Mouse (Mus musculus): ENCODE measurements around the gene Rad51b. TPM values are rescaled to one million over a fixed set of nuclear protein-coding genes. Genes with fewer than 3 reads are reported as not detected.

Gene Rad51b
- polyA plus RNA-seq, 1 experiment from 2014 or later = 3.3 TPM

- no peaks in the 10 kb centered on the region for H3K9me3 ChIP-seq (replicated peaks)
- H3K27me3 ChIP-seq = no peaks in the 10 kb centered on the region
- H3K4me1 ChIP-seq (replicated peaks) = 0 out of 2 replicates have a peak, but pooled peaks cover 7% of the 10 kb centered on the region
- H3K4me2 ChIP-seq = no peak overlapping the region
- H3K9ac ChIP-seq = no peak overlapping the region
- H3K27ac ChIP-seq = no peak overlapping the region
- 61% methylated on average over 4 of the region's 4 CpGs for WGBS
- no peaks in the 10 kb centered on the region for H3K36me3 ChIP-seq
- ATAC-seq (replicated peaks; ENCODE audit: insufficient number of reproducible peaks, insufficient read depth, low FRiP score, low read depth) = no peak
- no peak overlapping the region for H3K4me3 ChIP-seq
Measured at GRCm38 (mm10) chr12:79592206-79592605, 295.1 kb downstream of the Rad51b start.

- no peak for ATAC-seq (replicated peaks; ENCODE audit: insufficient number of reproducible peaks, insufficient read depth, low FRiP score, low read depth)
- peaks cover 33% of the 10 kb centered on the region for H3K4me1 ChIP-seq (replicated peaks)
- no peak overlapping the region for H3K9ac ChIP-seq
- no peak overlapping the region for H3K4me2 ChIP-seq
- no peaks in the 10 kb centered on the region for H3K9me3 ChIP-seq (replicated peaks)
- H3K27ac ChIP-seq = no peak overlapping the region
- no peaks in the 10 kb centered on the region for H3K27me3 ChIP-seq
- no peak overlapping the region for H3K4me3 ChIP-seq
- no peaks in the 10 kb centered on the region for H3K36me3 ChIP-seq
Measured at GRCm38 (mm10) chr12:79596842-79597241, 299.8 kb downstream of the Rad51b start.

- Histone ChIP-seq H3K27me3 (no peaks in the 10 kb centered on the region), H3K4me1 (replicated peaks) (peaks cover 31% of the 10 kb centered on the region), H3K27ac (no peak overlapping the region), H3K9ac (no peak overlapping the region), H3K4me2 (no peak overlapping the region), H3K36me3 (no peaks in the 10 kb centered on the region), H3K9me3 (replicated peaks) (no peaks in the 10 kb centered on the region), H3K4me3 (no peak overlapping the region)
- no peak for ATAC-seq (replicated peaks; ENCODE audit: insufficient number of reproducible peaks, insufficient read depth, low FRiP score, low read depth)
- 91% methylated on average over 2 of the region's 2 CpGs for WGBS
Measured at GRCm38 (mm10) chr12:79597351-79597750, 300.3 kb downstream of the Rad51b start.

GRCm38 (mm10) chr12:79597786-79598185 is 300.7 kb downstream of the Rad51b start:
- Histone ChIP-seq H3K27me3 (no peaks in the 10 kb centered on the region), H3K36me3 (no peaks in the 10 kb centered on the region), H3K9me3 (replicated peaks) (no peaks in the 10 kb centered on the region), H3K4me1 (replicated peaks) (peaks cover 31% of the 10 kb centered on the region), H3K9ac (no peak overlapping the region), H3K27ac (peak overlapping the region; percentile 82), H3K4me2 (no peak overlapping the region), H3K4me3 (no peak overlapping the region)
- ATAC-seq (replicated peaks; ENCODE audit: insufficient number of reproducible peaks, insufficient read depth, low FRiP score, low read depth) = no peak
- 83% methylated on average over 2 of the region's 2 CpGs for WGBS

- H3K4me3 ChIP-seq = no peak overlapping the region
- WGBS = 15% methylated on average over 4 of the region's 4 CpGs
- H3K27me3 ChIP-seq = no peaks in the 10 kb centered on the region
- peak overlapping the region; percentile 82 for H3K27ac ChIP-seq
- peaks cover 31% of the 10 kb centered on the region for H3K4me1 ChIP-seq (replicated peaks)
- no peak overlapping the region for H3K4me2 ChIP-seq
- H3K9me3 ChIP-seq (replicated peaks) = no peaks in the 10 kb centered on the region
- peak; percentile 75; the same call in 1 of the 2 replicates for ATAC-seq (replicated peaks; ENCODE audit: insufficient number of reproducible peaks, insufficient read depth, low FRiP score, low read depth)
- H3K9ac ChIP-seq = no peak overlapping the region
- no peaks in the 10 kb centered on the region for H3K36me3 ChIP-seq
Measured at GRCm38 (mm10) chr12:79598496-79598895, 301.4 kb downstream of the Rad51b start.

- Histone ChIP-seq H3K27me3 (no peaks in the 10 kb centered on the region), H3K27ac (peak overlapping the region; percentile 82), H3K9me3 (replicated peaks) (no peaks in the 10 kb centered on the region), H3K36me3 (no peaks in the 10 kb centered on the region), H3K4me2 (no peak overlapping the region), H3K9ac (no peak overlapping the region), H3K4me1 (replicated peaks) (peaks cover 31% of the 10 kb centered on the region), H3K4me3 (no peak overlapping the region)
- WGBS = 43% methylated on average over 2 of the region's 2 CpGs
- no peak for ATAC-seq (replicated peaks; ENCODE audit: insufficient number of reproducible peaks, insufficient read depth, low FRiP score, low read depth)
Measured at GRCm38 (mm10) chr12:79598901-79599300, 301.8 kb downstream of the Rad51b start.

- H3K9me3 ChIP-seq (replicated peaks) = no peaks in the 10 kb centered on the region
- no peak overlapping the region for H3K9ac ChIP-seq
- peaks cover 31% of the 10 kb centered on the region for H3K4me1 ChIP-seq (replicated peaks)
- peak; percentile 69; the same call in 1 of the 2 replicates for ATAC-seq (replicated peaks; ENCODE audit: insufficient number of reproducible peaks, insufficient read depth, low FRiP score, low read depth)
- H3K27me3 ChIP-seq = no peaks in the 10 kb centered on the region
- peak overlapping the region; percentile 73 for H3K27ac ChIP-seq
- 48% methylated on average over 11 of the region's 11 CpGs for WGBS
- H3K4me2 ChIP-seq = no peak overlapping the region
- no peak overlapping the region for H3K4me3 ChIP-seq
- H3K36me3 ChIP-seq = no peaks in the 10 kb centered on the region
Measured at GRCm38 (mm10) chr12:79600149-79600769, 303.2 kb downstream of the Rad51b start.

- Histone ChIP-seq H3K9ac (no peak overlapping the region), H3K9me3 (replicated peaks) (no peaks in the 10 kb centered on the region), H3K4me3 (no peak overlapping the region), H3K4me2 (no peak overlapping the region), H3K36me3 (no peaks in the 10 kb centered on the region), H3K27ac (no peak overlapping the region), H3K27me3 (no peaks in the 10 kb centered on the region), H3K4me1 (replicated peaks) (peaks cover 24% of the 10 kb centered on the region)
- WGBS = 78% methylated on average over 3 of the region's 3 CpGs
- ATAC-seq (replicated peaks; ENCODE audit: insufficient number of reproducible peaks, insufficient read depth, low FRiP score, low read depth) = no peak
Measured at GRCm38 (mm10) chr12:79602641-79603040, 305.6 kb downstream of the Rad51b start.

GRCm38 (mm10) chr12:79604850-79605249 is 307.8 kb downstream of the Rad51b start:
- 91% methylated on average over 2 of the region's 2 CpGs for WGBS
- no peaks in the 10 kb centered on the region for H3K9me3 ChIP-seq (replicated peaks)

GRCm38 (mm10) chr12:79606197-79606631 is 309.1 kb downstream of the Rad51b start:
- 82% methylated on average over 11 of the region's 11 CpGs for WGBS
- Histone ChIP-seq H3K36me3 (no peaks in the 10 kb centered on the region), H3K4me1 (replicated peaks) (peaks cover 15% of the 10 kb centered on the region), H3K27me3 (no peaks in the 10 kb centered on the region), H3K4me3 (no peak overlapping the region), H3K9me3 (replicated peaks) (no peaks in the 10 kb centered on the region), H3K9ac (no peak overlapping the region), H3K4me2 (no peak overlapping the region), H3K27ac (no peak overlapping the region)
- no peak for ATAC-seq (replicated peaks; ENCODE audit: insufficient number of reproducible peaks, insufficient read depth, low FRiP score, low read depth)

More at GRCm38 (mm10) chr12:79604850-79605249, 307.8 kb downstream of the Rad51b start:
- no peaks in the 10 kb centered on the region for H3K27me3 ChIP-seq
- H3K4me3 ChIP-seq = no peak overlapping the region
- no peak overlapping the region for H3K9ac ChIP-seq
- ATAC-seq (replicated peaks; ENCODE audit: insufficient number of reproducible peaks, insufficient read depth, low FRiP score, low read depth) = no peak
- H3K4me1 ChIP-seq (replicated peaks) = peaks cover 9% of the 10 kb centered on the region; the same call in 1 of the 2 replicates
- H3K36me3 ChIP-seq = no peaks in the 10 kb centered on the region
- no peak overlapping the region for H3K4me2 ChIP-seq
- no peak overlapping the region for H3K27ac ChIP-seq

GRCm38 (mm10) chr12:79609399-79610010 is 312.4 kb downstream of the Rad51b start:
- no peak overlapping the region for H3K4me3 ChIP-seq
- H3K27me3 ChIP-seq = no peaks in the 10 kb centered on the region
- no peak overlapping the region for H3K27ac ChIP-seq
- peaks cover 39% of the 10 kb centered on the region for H3K4me1 ChIP-seq (replicated peaks)
- no peak overlapping the region for H3K9ac ChIP-seq
- 84% methylated on average over 8 of the region's 8 CpGs for WGBS
- no peak for ATAC-seq (replicated peaks; ENCODE audit: insufficient number of reproducible peaks, insufficient read depth, low FRiP score, low read depth)
- H3K36me3 ChIP-seq = no peaks in the 10 kb centered on the region
- no peak overlapping the region for H3K4me2 ChIP-seq
- no peaks in the 10 kb centered on the region for H3K9me3 ChIP-seq (replicated peaks)

Data from heart, embryonic 15.5 days (tissue).